Mouse (Mus musculus) heart, embryonic 16.5 days (tissue): Measurements from ENCODE around the gene Syn3. TPM values are rescaled to one million over a fixed set of nuclear protein-coding genes. Genes with fewer than 3 reads are reported as not detected.

Source experiments
- ATAC-seq: fragments of 200-750 bp; cut with Nextera tagmentation; replicated peaks from 2 replicates; pipeline ENCODE4 v1.8.0; 2017; ENCODE audit warnings: moderate number of reproducible peaks; ENCODE audit not compliant: insufficient read depth, low FRiP score; ENCODE audit errors: extremely low read depth
- H3K27ac ChIP-seq: fragments of 300-500 bp; sonication (generic); 2 replicates; pipeline ENCODE4 v1.5.1; 2014; ENCODE audit warnings: mild to moderate bottlenecking, low read length, control low read depth, moderate library complexity
- H3K27me3 ChIP-seq: fragments of 300-500 bp; sonication (generic); 2 replicates; pipeline ENCODE4 v1.6.1; 2014; ENCODE audit warnings: low read length, mixed read lengths; ENCODE audit not compliant: control insufficient read depth, insufficient read depth
- H3K36me3 ChIP-seq: fragments of 300-500 bp; sonication (generic); 2 replicates; pipeline ENCODE4 v1.6.1; 2014; ENCODE audit not compliant: control insufficient read depth, insufficient read depth
- H3K4me1 ChIP-seq: fragments of 300-500 bp; sonication (generic); 2 replicates; pipeline ENCODE4 v1.6.1; 2014; ENCODE audit warnings: low read length, mixed read lengths; ENCODE audit not compliant: control insufficient read depth, insufficient read depth
- H3K4me2 ChIP-seq: fragments of 300-500 bp; sonication (generic); 2 replicates; pipeline ENCODE4 v1.6.1; 2014; ENCODE audit warnings: low read depth, mild to moderate bottlenecking, control low read depth, low read length
- H3K4me3 ChIP-seq: fragments of 300-500 bp; sonication (generic); 2 replicates; pipeline ENCODE4 v1.5.1; 2014; ENCODE audit warnings: mild to moderate bottlenecking, control low read depth, low read length
- H3K9ac ChIP-seq: fragments of 300-500 bp; sonication (generic); 2 replicates; pipeline ENCODE4 v1.6.1; 2014; ENCODE audit warnings: low read length, control low read depth
- H3K9me3 ChIP-seq: fragments of 300-500 bp; sonication (generic); replicated peaks from 2 replicates; pipeline ENCODE4 v1.6.1; 2016; ENCODE audit warnings: low read length; ENCODE audit not compliant: control insufficient read depth
- WGBS: fragments of 180-500 bp; shearing (Covaris S2); extraction: QIAGEN DNeasy Blood & Tissue Kit; methylation state at CpG from one replicate; pipeline ENCODE4 v1.1.7; 2014; 5-methylcytosine and 5-hydroxymethylcytosine counted together
- polyA plus RNA-seq: library from polyadenylated mRNA; unstranded; fragments of >200 nt; fragmentation: Nextera tagmentation; extraction: Ambion mirVana; gene quantifications from 2 replicates; pipeline ENCODE4 v1.2.1, GENCODE M21; 2015

Gene Syn3
- polyA plus RNA-seq, 1 experiment from 2014 or later, result 0.68 TPM

GRCm38 (mm10) chr10:86161783-86162271 is 336.9 kb downstream of the Syn3 start:
- H3K27me3 ChIP-seq, result no peaks in the 10 kb centered on the region
- no peak overlapping the region for H3K9ac ChIP-seq
- WGBS, result 21% methylated on average over 6 of the region's 6 CpGs
- no peaks in the 10 kb centered on the region for H3K36me3 ChIP-seq
- H3K27ac ChIP-seq, result no peak overlapping the region
- H3K4me3 ChIP-seq, result no peak overlapping the region
- peaks cover 8% of the 10 kb centered on the region for H3K4me1 ChIP-seq
- no peaks in the 10 kb centered on the region for H3K9me3 ChIP-seq
- ATAC-seq, result no peak; the same call in 1 of the 2 replicates
- H3K4me2 ChIP-seq, result no peak overlapping the region

- Histone ChIP-seq H3K9ac (no peak overlapping the region), H3K36me3 (no peaks in the 10 kb centered on the region), H3K4me1 (peaks cover 6% of the 10 kb centered on the region), H3K9me3 (no peaks in the 10 kb centered on the region), H3K4me3 (no peak overlapping the region), H3K4me2 (no peak overlapping the region), H3K27ac (peak overlapping the region; percentile 58; the same call in 1 of the 2 replicates), H3K27me3 (no peaks in the 10 kb centered on the region)
- ATAC-seq, result no peak
- WGBS, result 69% methylated on average over 8 of the region's 8 CpGs
Observed at GRCm38 (mm10) chr10:86158198-86158899, 340.3 kb downstream of the Syn3 start.

GRCm38 (mm10) chr10:86155344-86155743 is 343.4 kb downstream of the Syn3 start:
- Histone ChIP-seq H3K4me2 (no peak overlapping the region), H3K4me3 (no peak overlapping the region), H3K9ac (no peak overlapping the region), H3K36me3 (no peaks in the 10 kb centered on the region), H3K4me1 (no peaks in the 10 kb centered on the region; the same call in 1 of the 2 replicates), H3K27me3 (no peaks in the 10 kb centered on the region), H3K27ac (no peak overlapping the region), H3K9me3 (no peaks in the 10 kb centered on the region)
- no peak for ATAC-seq
- 67% methylated on average over 3 of the region's 3 CpGs for WGBS

DNA sequence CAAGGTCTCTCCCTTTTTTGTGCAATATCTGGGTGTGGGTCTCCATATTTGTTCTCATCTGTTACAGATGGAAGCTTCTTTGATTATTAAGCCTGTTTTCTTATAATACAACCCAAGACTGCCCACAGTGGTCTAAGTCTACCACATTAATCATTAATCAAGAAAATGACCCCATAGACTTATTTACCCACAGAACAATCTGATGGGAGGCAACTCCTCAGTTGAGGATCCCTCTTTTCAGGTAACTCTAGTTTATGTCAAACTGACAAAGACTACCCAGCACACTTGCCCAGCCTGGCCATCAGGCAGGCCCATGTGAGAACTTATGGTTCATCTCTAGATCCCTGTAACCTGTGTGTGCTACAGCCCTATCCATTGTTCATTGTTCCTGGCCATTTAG is 345.5 kb downstream of the Syn3 start:
- Histone ChIP-seq H3K4me1 (no peaks in the 10 kb centered on the region; the same call in 1 of the 2 replicates), H3K36me3 (no peaks in the 10 kb centered on the region), H3K27ac (no peak overlapping the region), H3K9ac (no peak overlapping the region), H3K4me3 (no peak overlapping the region), H3K27me3 (no peaks in the 10 kb centered on the region), H3K4me2 (no peak overlapping the region), H3K9me3 (no peaks in the 10 kb centered on the region)
- ATAC-seq, result no peak

GRCm38 (mm10) chr10:86151357-86151756 is 347.3 kb downstream of the Syn3 start:
- 68% methylated on average over 5 of the region's 5 CpGs for WGBS
- ATAC-seq, result no peak
- Histone ChIP-seq H3K9ac (no peak overlapping the region), H3K9me3 (no peaks in the 10 kb centered on the region), H3K27ac (no peak overlapping the region), H3K36me3 (no peaks in the 10 kb centered on the region), H3K27me3 (no peaks in the 10 kb centered on the region), H3K4me2 (no peak overlapping the region), H3K4me1 (no peaks in the 10 kb centered on the region; the same call in 1 of the 2 replicates), H3K4me3 (no peak overlapping the region)

DNA sequence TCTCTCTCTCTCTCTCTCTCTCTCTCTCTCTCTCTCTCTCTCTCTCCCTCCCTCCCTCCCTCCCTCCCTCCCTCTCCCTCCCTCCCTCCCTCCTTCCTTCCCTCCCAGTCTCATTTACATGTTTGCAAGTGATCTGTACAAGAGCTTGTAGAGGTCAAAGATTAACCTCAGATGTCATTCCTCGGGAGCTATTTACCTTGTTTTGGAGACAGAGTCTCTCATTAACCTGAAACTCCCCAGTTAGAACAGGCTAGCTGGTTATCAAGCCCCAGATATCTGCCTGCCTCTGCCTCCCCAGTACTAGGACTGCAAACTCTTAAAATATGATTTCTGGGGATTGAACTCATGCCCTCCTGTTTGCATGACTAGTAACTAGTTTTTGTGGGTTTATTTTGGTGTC is 348.6 kb downstream of the Syn3 start:
- Histone ChIP-seq H3K27ac (no peak overlapping the region), H3K9me3 (no peaks in the 10 kb centered on the region), H3K4me3 (no peak overlapping the region), H3K27me3 (no peaks in the 10 kb centered on the region), H3K36me3 (no peaks in the 10 kb centered on the region), H3K4me1 (no peaks in the 10 kb centered on the region; the same call in 1 of the 2 replicates), H3K4me2 (no peak overlapping the region), H3K9ac (no peak overlapping the region)
- WGBS, result 42% methylated on average over 1 of the region's 1 CpGs
- ATAC-seq, result no peak

GRCm38 (mm10) chr10:86149029-86149818 is 349.5 kb downstream of the Syn3 start:
- Histone ChIP-seq H3K36me3 (no peaks in the 10 kb centered on the region), H3K4me3 (no peak overlapping the region), H3K9ac (no peak overlapping the region), H3K4me2 (no peak overlapping the region), H3K9me3 (no peaks in the 10 kb centered on the region), H3K4me1 (no peaks in the 10 kb centered on the region; the same call in 1 of the 2 replicates), H3K27ac (no peak overlapping the region), H3K27me3 (no peaks in the 10 kb centered on the region)
- WGBS, result 71% methylated on average over 3 of the region's 3 CpGs
- ATAC-seq, result no peak

DNA sequence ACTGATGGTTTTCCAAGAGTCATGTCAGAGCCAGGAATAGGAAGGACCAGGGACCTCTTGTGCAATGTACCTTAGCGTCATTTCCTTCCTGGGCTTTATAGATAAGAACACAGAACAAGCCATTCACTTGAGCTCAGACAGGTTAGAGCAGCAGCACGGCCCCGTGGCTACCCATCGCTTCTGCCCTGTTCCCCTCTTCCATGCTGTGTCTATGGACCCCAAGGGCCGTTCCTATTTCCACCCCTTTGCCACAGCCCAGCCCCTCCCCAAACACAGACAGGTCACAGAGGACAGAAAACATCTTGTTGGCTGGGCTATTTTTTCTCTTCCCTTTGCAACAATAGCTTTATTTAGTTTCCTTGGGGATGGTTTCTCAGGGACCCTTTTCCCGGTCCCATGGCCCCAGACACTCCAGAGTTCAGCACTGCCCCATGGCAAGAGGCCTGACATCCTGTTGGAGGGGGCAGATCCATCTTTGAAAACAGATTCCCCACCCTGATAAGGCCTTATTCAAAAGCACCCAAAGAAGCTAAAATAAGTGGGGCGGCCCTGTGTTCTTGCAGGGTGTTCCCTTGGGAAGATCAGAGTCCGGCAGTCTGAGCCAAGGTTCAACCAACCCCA is 359.5 kb downstream of the Syn3 start:
- Histone ChIP-seq H3K9me3 (no peaks in the 10 kb centered on the region), H3K4me3 (no peak overlapping the region), H3K4me2 (no peak overlapping the region), H3K27me3 (no peaks in the 10 kb centered on the region), H3K9ac (no peak overlapping the region), H3K27ac (peak overlapping the region; percentile 32), H3K36me3 (no peaks in the 10 kb centered on the region), H3K4me1 (peaks cover 2% of the 10 kb centered on the region)
- 49% methylated on average over 8 of the region's 8 CpGs for WGBS
- peak; percentile 63 for ATAC-seq
